Mouse (Mus musculus): Measurements from ENCODE around the gene Pcyox1.
A peak's percentile ranks its signal among the peaks of the same experiment; 100 is the strongest.
"Not testable (repeated sequence)": the region's sequence is repeated elsewhere in the genome, so short reads cannot be mapped to it uniquely, and the experiment has no call there.

Gene Pcyox1

DNA sequence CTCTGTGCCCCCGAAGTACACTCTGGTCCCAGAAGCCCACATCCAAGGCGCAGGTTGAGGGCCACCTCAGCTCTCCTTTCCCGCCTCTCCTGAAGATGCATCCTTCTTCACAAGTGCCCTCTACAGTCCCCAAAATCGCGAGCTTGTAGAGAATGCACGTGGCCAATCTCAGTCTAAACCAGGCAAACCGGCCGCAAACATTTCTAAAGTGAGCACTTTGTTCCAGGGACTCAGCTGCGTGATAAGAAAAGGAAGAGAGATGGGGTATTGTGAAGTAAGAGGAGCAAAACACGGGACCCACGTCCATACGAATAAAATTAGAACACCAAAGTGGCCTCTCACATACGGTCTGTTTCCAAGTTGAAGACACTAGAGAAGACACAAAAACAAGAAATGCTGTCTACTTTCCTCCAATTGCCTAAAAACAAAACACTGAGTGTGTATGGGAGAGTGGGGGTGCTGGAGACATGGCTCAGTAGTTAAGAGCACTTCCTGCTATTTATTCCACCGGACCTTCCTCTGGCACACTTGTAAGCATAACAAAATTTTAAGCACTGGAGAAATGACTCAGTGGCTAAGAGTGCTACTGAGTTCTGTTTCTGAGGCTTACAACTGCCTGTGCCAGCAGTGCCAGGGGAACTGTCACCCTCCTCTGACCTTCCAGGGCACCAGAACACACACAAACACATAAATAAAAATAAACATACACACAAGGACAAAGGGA, 465 bp upstream of the Pcyox1 start:
- no peak for DNase-seq (ENCODE audit: low read depth)

- no peak for DNase-seq (ENCODE audit: low read depth)
Observed at GRCm38 (mm10) chr6:86395969-86396368, 985 bp downstream of the Pcyox1 start.

GRCm38 (mm10) chr6:86395021-86395420, 1.9 kb downstream of the Pcyox1 start:
- no peak for DNase-seq (ENCODE audit: low read depth)

DNA sequence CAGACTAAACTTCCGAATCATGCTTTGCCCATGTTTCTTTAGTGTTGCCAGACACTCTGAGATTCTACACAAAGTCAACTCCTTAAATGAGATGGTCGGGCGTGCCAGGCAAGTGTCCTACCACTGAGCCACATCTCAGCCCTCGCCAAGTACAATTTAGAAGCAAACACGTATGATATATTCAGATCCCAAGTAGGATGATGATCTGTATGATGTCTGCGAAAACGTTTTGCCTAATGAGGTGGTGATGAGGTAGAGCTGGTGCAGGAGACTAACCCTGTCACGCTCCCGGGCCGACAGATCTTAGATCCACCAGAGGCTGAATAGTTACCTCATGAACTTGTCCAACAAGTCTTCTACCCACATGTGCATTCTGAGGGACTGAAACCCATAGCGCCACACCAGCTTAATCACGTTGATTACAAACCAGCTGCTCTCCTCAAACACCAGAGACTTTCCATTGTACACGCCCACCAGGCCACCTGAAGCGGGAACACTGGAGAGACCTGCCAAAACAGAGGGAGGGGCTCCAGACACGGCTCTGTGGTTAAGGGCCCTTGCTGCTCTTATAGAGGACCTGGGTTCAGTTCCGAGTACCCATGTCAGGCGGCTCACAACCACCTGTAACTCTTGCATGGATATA, 2.8 kb downstream of the Pcyox1 start:
- no peak for DNase-seq (ENCODE audit: low read depth)

DNA sequence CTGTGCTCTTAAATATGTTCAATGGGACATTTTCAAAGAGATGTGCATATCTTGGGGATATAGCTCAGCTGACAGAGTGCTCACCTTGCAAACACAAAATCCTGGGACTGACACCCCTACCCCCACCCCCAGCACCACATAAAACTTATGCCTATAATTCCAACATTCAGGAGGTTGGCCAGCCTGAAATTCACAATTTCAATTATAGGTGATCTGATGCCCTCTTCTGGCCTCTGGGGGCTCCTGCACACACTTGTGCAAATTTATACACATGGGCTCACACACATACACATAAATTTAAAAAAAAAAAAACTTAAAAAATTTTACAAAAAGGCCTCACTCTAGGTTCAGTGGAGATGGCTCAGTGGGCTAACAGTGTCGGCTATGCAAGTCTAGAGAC, 3.8 kb downstream of the Pcyox1 start:
- DNase-seq (ENCODE audit: low read depth): no peak

DNA sequence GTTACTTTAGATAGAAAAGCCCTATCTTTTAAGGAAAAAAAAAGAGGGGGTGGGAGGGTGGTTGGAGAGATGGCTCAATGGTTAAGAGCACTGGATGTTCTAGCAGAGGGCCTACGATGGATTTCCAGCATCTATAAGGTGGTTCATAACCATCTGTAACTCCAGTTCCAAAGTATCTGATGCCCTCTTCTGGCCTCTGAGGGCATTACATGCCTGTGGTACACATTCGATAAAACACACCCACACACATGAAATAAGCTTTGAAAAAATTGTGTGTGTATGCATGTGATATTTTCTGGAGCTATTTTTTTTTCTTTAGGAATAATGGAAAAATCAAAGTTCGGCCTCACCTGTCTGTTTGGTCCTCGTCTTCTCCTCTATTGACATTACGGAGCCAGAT, 5.6 kb downstream of the Pcyox1 start:
- DNase-seq (ENCODE audit: low read depth): no peak

DNA sequence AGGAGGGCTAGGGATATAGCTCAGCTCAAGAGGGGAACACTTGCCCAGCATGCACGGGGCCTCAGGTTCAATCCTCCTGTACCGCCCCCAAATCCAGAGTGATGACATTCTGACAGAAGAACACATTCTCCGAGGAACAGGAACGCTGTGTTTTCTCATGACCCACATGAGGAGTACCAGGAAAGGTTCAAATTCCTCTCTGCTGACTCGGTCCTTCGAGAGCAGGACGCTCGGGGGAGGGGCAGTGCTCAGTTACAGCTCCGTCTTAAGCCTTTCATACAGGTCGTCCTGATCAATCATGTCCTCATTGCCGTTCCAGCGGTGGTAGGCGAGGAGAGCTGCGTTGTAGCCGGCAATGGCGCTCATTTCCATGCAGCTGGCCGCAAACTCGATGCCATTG, 8.5 kb downstream of the Pcyox1 start:
- no peak for DNase-seq (ENCODE audit: low read depth)

- no peak for DNase-seq (ENCODE audit: low read depth)
Observed at GRCm38 (mm10) chr6:86387313-86387712, 9.6 kb downstream of the Pcyox1 start.

- no peak for DNase-seq (ENCODE audit: low read depth)
Observed at GRCm38 (mm10) chr6:86385362-86386104, 11.4 kb downstream of the Pcyox1 start.

GRCm38 (mm10) chr6:86384692-86385091, 12.3 kb downstream of the Pcyox1 start:
- no peak for DNase-seq (ENCODE audit: low read depth)

DNA sequence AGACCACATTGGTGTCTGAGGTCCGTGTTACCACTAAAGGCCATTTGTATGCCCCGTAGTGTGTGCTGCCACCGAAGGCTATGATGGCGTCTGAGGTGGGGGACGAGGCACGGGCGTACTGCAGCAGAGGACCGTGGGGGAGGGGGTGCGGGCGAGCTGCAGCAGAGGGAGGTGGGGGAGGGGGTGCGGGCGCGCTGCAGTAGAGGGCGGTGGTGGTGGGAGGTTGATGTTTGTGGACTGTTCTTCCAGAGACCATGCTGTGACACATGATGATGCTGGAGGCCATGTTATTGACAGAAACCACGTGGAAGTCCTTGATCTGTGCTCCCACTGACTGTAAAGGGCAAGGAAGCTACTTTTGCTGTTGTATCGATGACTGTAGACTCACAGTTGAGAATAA, 13.6 kb downstream of the Pcyox1 start:
- no peak for DNase-seq (ENCODE audit: low read depth)

- no peak for DNase-seq (ENCODE audit: low read depth)
Observed at GRCm38 (mm10) chr6:86382551-86382950, 14.4 kb downstream of the Pcyox1 start.

DNA sequence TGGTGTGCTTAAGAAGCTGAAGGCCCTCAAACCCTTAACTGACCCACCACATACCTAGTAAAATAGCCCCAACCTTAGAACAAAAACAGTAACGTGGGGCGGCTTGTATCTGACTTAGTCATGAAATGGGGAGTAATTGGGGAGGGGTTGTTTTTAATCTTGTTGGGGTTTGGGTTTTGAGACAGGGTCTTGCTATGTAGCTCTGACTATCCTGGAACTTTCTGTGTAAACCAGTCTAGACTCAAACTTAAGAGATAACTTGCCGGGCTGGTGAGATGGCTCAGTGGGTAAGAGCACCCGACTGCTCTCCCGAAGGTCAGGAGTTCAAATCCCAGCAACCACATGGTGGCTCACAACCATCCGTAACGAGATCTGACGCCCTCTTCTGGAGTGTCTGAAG, 16.8 kb downstream of the Pcyox1 start:
- not testable (repeated sequence) for DNase-seq (ENCODE audit: low read depth)

DNA sequence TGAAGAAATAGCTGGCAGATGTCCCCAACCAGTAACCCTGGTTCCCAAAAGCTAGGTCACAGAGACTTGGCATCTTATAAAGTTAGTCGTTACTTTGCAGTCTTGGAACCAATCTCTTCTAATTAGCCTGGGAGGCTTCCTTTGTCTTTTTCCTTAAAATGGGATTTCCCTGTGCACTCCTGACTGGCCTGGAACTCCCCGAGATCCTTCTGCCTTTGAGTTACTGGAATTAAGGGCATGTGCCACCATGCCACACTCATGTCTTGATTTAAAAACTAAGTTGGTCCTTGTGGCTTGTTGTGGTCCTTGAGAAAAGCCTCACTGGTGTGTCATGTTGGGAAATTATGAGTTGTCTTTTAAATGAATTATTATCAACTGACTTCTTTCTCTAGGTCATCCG, 18.6 kb downstream of the Pcyox1 start:
- DNase-seq (ENCODE audit: low read depth): no peak

DNA sequence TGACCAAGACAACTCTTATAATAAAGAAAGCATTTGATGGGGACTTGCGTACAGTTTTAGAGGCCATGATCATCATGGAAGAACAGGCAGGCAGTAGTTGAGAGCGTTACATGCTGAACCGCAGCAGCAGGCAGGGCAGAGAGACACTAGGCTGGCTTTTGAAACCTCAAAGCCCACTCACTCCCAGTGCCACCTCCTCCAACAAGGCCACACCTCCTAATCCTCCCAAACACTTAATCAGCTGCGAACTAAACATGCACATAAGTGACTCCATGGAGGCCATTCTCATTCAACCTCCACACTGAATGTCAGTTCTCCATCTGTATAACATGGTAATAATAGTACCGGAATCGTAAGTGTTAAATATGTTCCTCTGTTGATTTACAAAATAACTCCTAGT, 23.4 kb downstream of the Pcyox1 start:
- no peak for DNase-seq (ENCODE audit: low read depth)

DNA sequence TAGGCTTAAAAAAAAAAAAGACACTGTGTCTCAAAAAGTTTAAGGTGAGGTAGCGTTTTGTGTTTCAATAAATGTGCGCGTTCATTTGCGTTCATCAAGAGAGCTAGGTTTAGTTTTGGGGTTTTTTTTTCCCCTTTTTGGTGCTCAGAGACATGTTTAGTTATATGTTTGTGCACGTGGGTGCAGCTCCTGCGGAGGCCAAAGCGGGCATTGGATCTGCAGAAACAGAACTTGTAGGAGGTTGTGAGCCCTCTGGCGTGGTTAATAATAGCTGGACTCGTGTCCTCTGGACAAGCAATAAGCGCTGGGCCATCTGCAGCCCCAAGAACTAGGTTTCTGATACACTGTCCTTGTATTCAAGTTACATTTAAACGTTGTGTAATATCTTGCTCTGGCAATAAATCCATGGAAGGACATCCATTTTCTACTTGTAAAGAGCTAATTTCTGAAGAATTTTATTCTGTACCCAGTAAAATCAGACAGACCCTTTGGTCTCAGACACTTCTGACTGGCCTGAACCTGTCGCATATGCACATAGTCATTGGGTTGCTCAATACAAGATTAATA, 24.9 kb downstream of the Pcyox1 start:
- no peak for DNase-seq (ENCODE audit: low read depth)

- DNase-seq (ENCODE audit: low read depth): peak; percentile 93
Observed at GRCm38 (mm10) chr6:86371340-86371911, 25.5 kb downstream of the Pcyox1 start.

DNA sequence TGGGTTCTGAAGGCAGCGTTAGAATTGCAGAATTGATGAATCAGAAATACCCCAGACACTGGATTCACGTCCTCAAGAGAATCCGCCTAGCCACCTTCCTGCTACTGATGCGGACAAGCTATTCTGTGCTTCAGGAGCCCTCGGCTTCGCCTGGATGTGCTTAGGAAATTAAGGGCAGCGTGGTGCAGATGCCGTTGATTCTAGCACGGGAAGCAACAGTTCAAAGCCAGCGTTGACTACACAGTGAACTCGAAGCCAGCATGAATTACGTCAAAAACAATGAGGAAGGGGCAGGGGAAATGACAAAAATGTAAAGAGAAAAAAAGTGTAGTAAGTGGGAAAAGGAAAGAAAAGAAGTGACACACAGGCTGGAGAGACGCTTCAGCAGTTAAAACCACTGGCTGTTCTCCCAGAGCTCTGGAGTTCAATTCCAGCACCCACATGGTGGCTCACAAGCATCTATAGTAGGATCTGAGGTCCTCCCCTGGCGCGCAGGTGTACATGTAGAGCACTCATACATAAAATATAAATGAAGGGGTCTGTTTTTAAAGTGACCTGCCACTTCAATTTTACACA, 26.1 kb downstream of the Pcyox1 start, which contains the start of gene Snrpg:
TSS of gene Snrpg (plus strand) at position 541 of the 576 bp plus-strand sequence.
- no peak for DNase-seq (ENCODE audit: low read depth)

DNA sequence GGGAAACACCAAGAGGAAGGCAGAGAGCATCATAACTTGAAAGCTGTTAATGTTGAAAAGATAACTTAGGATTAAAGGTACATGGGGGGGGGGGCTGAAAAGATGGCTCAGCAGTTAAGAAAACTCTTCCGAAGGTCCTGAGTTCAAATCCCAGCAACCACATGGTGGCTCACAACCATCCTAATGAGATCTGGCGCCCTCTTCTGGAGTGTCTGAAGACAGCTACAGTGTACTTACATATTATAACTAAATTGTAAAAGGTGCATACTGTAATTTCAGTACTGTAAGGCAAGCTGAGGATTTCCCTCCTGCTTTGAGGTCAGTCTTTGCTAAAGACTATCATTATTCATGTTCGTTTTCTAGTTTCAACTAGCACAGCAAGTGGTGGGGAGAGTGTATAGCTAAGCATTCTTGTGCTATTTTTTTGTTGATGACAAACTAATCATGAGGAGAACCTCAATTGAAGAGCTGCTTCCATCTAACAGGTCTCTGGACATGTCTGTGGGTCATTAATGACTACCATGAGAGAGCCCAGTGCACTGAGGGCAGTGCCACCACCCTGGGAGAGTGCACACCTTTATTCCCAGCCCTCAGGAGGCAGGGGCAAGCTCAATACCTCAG, 26.8 kb downstream of the Pcyox1 start:
- DNase-seq (ENCODE audit: low read depth): peak; percentile 50

DNA sequence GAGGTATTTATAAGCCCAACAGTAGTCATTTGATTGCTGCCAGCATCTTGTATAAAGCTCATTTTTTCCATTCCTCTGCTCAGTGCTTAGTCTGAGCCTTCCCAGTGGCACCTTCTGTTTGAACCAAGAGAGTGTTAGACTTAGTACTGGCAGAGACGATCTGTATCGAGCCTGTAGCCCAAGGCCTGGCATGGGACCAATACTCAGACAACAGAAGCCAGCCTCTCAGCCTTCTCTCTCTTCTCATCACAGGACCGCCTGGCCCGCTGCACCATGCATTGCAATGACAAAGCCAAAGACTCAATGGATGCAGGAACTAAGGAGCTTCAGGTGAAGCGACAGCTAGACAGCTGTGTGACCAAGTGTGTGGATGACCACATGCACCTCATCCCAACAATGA, 28.5 kb downstream of the Pcyox1 start:
- DNase-seq (ENCODE audit: low read depth): no peak

- no peak for DNase-seq (ENCODE audit: low read depth)
Observed at GRCm38 (mm10) chr6:86366853-86367249, 30.1 kb downstream of the Pcyox1 start.

Data from c-Kit-positive CD71-positive TER-119-negative erythroid progenitor cells, embryonic 14.5 days (primary cell).